Mouse (Mus musculus): ENCODE data around the gene Flt1.

- TF ChIP-seq CTCF (IDR thresholded peaks at IDR 0.05; ENCODE audit: control insufficient read depth, insufficient read depth, insufficient read length) (no peak), MAX (IDR thresholded peaks at IDR 0.05) (no peak), CEBPB (IDR thresholded peaks at IDR 0.05; ENCODE audit: low read depth) (no peak), MYOG (IDR thresholded peaks at IDR 0.05; ENCODE audit: control insufficient read depth, extremely low read depth, insufficient read length) (no peak), FOSL1 (IDR thresholded peaks at IDR 0.05; ENCODE audit: insufficient read depth, low read length, poor library complexity, severe bottlenecking) (no peak), USF1 (IDR thresholded peaks at IDR 0.05; ENCODE audit: low read depth) (no peak)
Observed at GRCm38 (mm10) chr5:147657882-147658855, 67.6 kb downstream of the Flt1 start.
